Mouse (Mus musculus): Measurements from ENCODE around the gene Orc2.

Gene Orc2

GRCm38 (mm10) chr1:58423371-58424248 is 81.3 kb downstream of the Orc2 start, which contains the start of gene Clk1:
Clk1 (minus strand) TSS chr1:58424066.
- DNase-seq (ENCODE audit: low spot score), result peak; percentile 97

- DNase-seq (ENCODE audit: low spot score), result peak; percentile 78
These were observed 82.0 kb downstream of the Orc2 start for GRCm38 (mm10) chr1:58422879-58423278.

- DNase-seq (ENCODE audit: low spot score), result no peak
These were observed 83.9 kb downstream of the Orc2 start for GRCm38 (mm10) chr1:58420961-58421360.

- no peak for DNase-seq (ENCODE audit: low spot score)
These were observed 84.9 kb downstream of the Orc2 start for GRCm38 (mm10) chr1:58420032-58420431.

GRCm38 (mm10) chr1:58416048-58416447 is 88.9 kb downstream of the Orc2 start:
- DNase-seq (ENCODE audit: low spot score), result no peak

GRCm38 (mm10) chr1:58415442-58415841 is 89.5 kb downstream of the Orc2 start:
- peak; percentile 18 for DNase-seq (ENCODE audit: low spot score)

Measured in embryo, embryonic 10 days (tissue).